Mouse (Mus musculus): ENCODE measurements around the gene Syce3. TPM values are rescaled to one million over a fixed set of nuclear protein-coding genes. Genes with fewer than 3 reads are reported as not detected.

Gene Syce3
- polyA plus RNA-seq, 1 experiment from 2014 or later: not detected

Other genes starting within 250 kb of the Syce3 start
- 86.4 and 107 TPM in 2 replicates for gene Plxnb2, start 229.7 kb downstream of the Syce3 start, polyA plus RNA-seq (2014; fragmentation: Nextera tagmentation; extraction: Ambion mirVana)
- 85.2 and 117 TPM in 2 replicates for gene Dennd6b, start 214.0 kb downstream of the Syce3 start, polyA plus RNA-seq (2014; fragmentation: Nextera tagmentation; extraction: Ambion mirVana)
- gene Ppp6r2, start 198.9 kb downstream of the Syce3 start, polyA plus RNA-seq (2014; fragmentation: Nextera tagmentation; extraction: Ambion mirVana): 88.6 and 90.0 TPM in 2 replicates
- gene Sbf1, start 95.2 kb downstream of the Syce3 start, polyA plus RNA-seq (2014; fragmentation: Nextera tagmentation; extraction: Ambion mirVana): 103 and 109 TPM in 2 replicates
- gene Adm2, start 87.8 kb downstream of the Syce3 start, polyA plus RNA-seq (2014; fragmentation: Nextera tagmentation; extraction: Ambion mirVana): not detected in 2 replicates
- not detected in 2 replicates for gene Miox, start 76.1 kb downstream of the Syce3 start, polyA plus RNA-seq (2014; fragmentation: Nextera tagmentation; extraction: Ambion mirVana)
- 18.3 and 23.9 TPM in 2 replicates for gene Lmf2, start 54.8 kb downstream of the Syce3 start, polyA plus RNA-seq (2014; fragmentation: Nextera tagmentation; extraction: Ambion mirVana)
- 106 and 111 TPM in 2 replicates for gene Ncaph2, start 54.8 kb downstream of the Syce3 start, polyA plus RNA-seq (2014; fragmentation: Nextera tagmentation; extraction: Ambion mirVana)
- gene Sco2, start 36.7 kb downstream of the Syce3 start, polyA plus RNA-seq (2014; fragmentation: Nextera tagmentation; extraction: Ambion mirVana): 12.2 and 20.7 TPM in 2 replicates
- gene Tymp, start 33.5 kb downstream of the Syce3 start, polyA plus RNA-seq (2014; fragmentation: Nextera tagmentation; extraction: Ambion mirVana): 2.7 and 3.0 TPM in 2 replicates
- gene Odf3b, start 31.2 kb downstream of the Syce3 start, polyA plus RNA-seq (2014; fragmentation: Nextera tagmentation; extraction: Ambion mirVana): 0.74 and 0.82 TPM in 2 replicates
- 0.08 TPM in 1 of 2 replicates, not detected in the other for gene Klhdc7b, start 25.6 kb downstream of the Syce3 start, polyA plus RNA-seq (2014; fragmentation: Nextera tagmentation; extraction: Ambion mirVana)
- gene Cpt1b, start 15.4 kb upstream of the Syce3 start, polyA plus RNA-seq (2014; fragmentation: Nextera tagmentation; extraction: Ambion mirVana): 0.97 and 1.5 TPM in 2 replicates
- gene C730034F03Rik, start 19.1 kb upstream of the Syce3 start, polyA plus RNA-seq (2014; fragmentation: Nextera tagmentation; extraction: Ambion mirVana): 3.5 and 4.6 TPM in 2 replicates
- not detected in 2 replicates for gene Gm44502, start 19.2 kb upstream of the Syce3 start, polyA plus RNA-seq (2014; fragmentation: Nextera tagmentation; extraction: Ambion mirVana)
- 76.3 and 84.0 TPM in 2 replicates for gene Chkb, start 19.4 kb upstream of the Syce3 start, polyA plus RNA-seq (2014; fragmentation: Nextera tagmentation; extraction: Ambion mirVana)
- gene Mapk8ip2, start 43.4 kb upstream of the Syce3 start, polyA plus RNA-seq (2014; fragmentation: Nextera tagmentation; extraction: Ambion mirVana): 57.6 and 61.6 TPM in 2 replicates
- gene Arsa, start 66.9 kb upstream of the Syce3 start, polyA plus RNA-seq (2014; fragmentation: Nextera tagmentation; extraction: Ambion mirVana): 16.0 and 21.7 TPM in 2 replicates
- 9.9 and 11.5 TPM in 2 replicates for gene Shank3, start 89.1 kb upstream of the Syce3 start, polyA plus RNA-seq (2014; fragmentation: Nextera tagmentation; extraction: Ambion mirVana)
- gene Acr, start 157.8 kb upstream of the Syce3 start, polyA plus RNA-seq (2014; fragmentation: Nextera tagmentation; extraction: Ambion mirVana): 2.1 and 2.3 TPM in 2 replicates
- 82.6 and 88.4 TPM in 2 replicates for gene Rabl2, start 181.4 kb upstream of the Syce3 start, polyA plus RNA-seq (2014; fragmentation: Nextera tagmentation; extraction: Ambion mirVana)